Mouse (Mus musculus) neural tube, embryonic 13.5 days (tissue): ENCODE results near the gene Boll. TPM values are rescaled to one million over a fixed set of nuclear protein-coding genes. Genes with fewer than 3 reads are reported as not detected.

Experiments
- ATAC-seq: fragments of 200-750 bp; cut with Nextera tagmentation; 2 replicates; pipeline ENCODE4 v1.8.0; 2017; ENCODE audit warnings: low read depth, mild to moderate bottlenecking, moderate TSS enrichment, moderate library complexity
- H3K27ac ChIP-seq: fragments of 300-500 bp; sonication (generic); replicated peaks from 2 replicates; pipeline ENCODE4 v1.5.1; 2015; ENCODE audit warnings: moderate library complexity, mild to moderate bottlenecking, inconsistent platforms
- H3K27me3 ChIP-seq: fragments of 300-500 bp; sonication (generic); 2 replicates; pipeline ENCODE4 v1.6.1; 2015; ENCODE audit warnings: mild to moderate bottlenecking, inconsistent platforms
- H3K36me3 ChIP-seq: fragments of 300-500 bp; sonication (generic); 2 replicates; pipeline ENCODE4 v1.6.1; 2015; ENCODE audit warnings: mild to moderate bottlenecking, inconsistent platforms
- H3K4me1 ChIP-seq: fragments of 300-500 bp; sonication (generic); replicated peaks from 2 replicates; pipeline ENCODE4 v1.6.1; 2015; ENCODE audit warnings: inconsistent platforms
- H3K4me2 ChIP-seq: fragments of 300-500 bp; sonication (generic); 2 replicates; pipeline ENCODE4 v1.6.1; 2015; ENCODE audit warnings: inconsistent platforms, mild to moderate bottlenecking, moderate library complexity
- H3K4me3 ChIP-seq: fragments of 300-500 bp; sonication (generic); 2 replicates; pipeline ENCODE4 v1.5.1; 2015; ENCODE audit warnings: mild to moderate bottlenecking, inconsistent platforms
- H3K9ac ChIP-seq: fragments of 300-500 bp; sonication (generic); 2 replicates; pipeline ENCODE4 v1.6.1; 2015; ENCODE audit warnings: moderate library complexity, mild to moderate bottlenecking, inconsistent platforms
- H3K9me3 ChIP-seq: fragments of 300-500 bp; sonication (generic); 2 replicates; pipeline ENCODE4 v1.6.1; 2016; ENCODE audit warnings: inconsistent platforms
- WGBS: fragments of 180-500 bp; shearing (Covaris S2); methylation state at CpG from one replicate; pipeline ENCODE4 v1.1.7; 2015; 5-methylcytosine and 5-hydroxymethylcytosine counted together
- polyA plus RNA-seq: library from polyadenylated mRNA; unstranded; fragments of >200 nt; fragmentation: Nextera tagmentation; extraction: Ambion mirVana; gene quantifications from 2 replicates; pipeline ENCODE4 v1.2.1, GENCODE M21; 2015

Gene Boll
- polyA plus RNA-seq, 1 experiment from 2014 or later = 0.49 TPM

DNA sequence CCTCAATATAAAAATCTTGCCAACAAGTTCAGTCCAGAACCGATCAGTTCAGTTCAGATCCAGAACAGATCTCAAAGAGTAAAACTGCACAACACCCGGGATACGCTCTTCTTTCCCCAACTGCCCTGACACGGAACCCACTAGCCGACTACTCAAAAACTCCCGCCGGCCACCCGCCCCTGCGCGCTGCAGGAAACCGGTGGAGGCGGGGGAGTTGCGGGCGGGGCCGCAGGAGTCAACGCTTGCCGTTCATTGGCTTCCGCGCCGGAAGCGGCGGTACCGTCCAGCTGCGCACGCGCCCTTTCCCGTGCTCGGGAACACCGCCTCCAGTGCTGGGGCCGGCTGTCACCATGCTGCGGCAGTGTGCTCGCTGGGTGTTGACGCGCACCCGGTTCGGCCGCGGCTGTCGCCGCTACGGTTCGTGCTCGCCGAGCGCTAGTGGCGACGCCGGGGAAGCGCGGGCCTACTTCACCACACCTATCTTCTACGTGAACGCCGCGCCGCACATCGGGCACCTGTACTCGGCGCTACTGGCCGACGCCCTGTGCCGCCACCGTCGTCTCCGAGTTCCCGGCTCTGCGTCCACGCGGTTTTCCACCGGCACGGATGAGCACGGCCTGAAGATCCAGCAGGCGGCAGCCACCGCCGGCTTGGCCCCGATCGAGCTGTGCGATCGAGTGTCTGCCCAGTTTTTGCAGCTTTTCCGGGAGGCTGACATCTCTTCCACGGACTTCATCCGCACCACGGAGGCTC, 126.2 kb downstream of the Boll start, which contains the start of gene Mars2:
Gene Mars2 (plus strand): TSS at position 288 of the 753 bp plus-strand sequence.
- WGBS = under 1% methylated on average over 81 of the region's 82 CpGs
- H3K9ac ChIP-seq = peak within 1 kb of the TSS; percentile 85
- H3K4me1 ChIP-seq = peaks cover 44% of the 10 kb centered on the region
- H3K27ac ChIP-seq = peak within 1 kb of the TSS; percentile 86
- H3K4me3 ChIP-seq = peak within 1 kb of the TSS; percentile 89
- H3K9me3 ChIP-seq = no peaks in the 10 kb centered on the region
- ATAC-seq = peak; percentile 99
- H3K27me3 ChIP-seq = no peaks in the 10 kb centered on the region
- H3K36me3 ChIP-seq = no peaks in the 10 kb centered on the region
- H3K4me2 ChIP-seq = peak within 1 kb of the TSS; percentile 97

GRCm38 (mm10) chr1:55236487-55236886, 126.8 kb downstream of the Boll start:
- H3K9me3 ChIP-seq = no peaks in the 10 kb centered on the region
- H3K4me1 ChIP-seq = peaks cover 39% of the 10 kb centered on the region
- no peaks in the 10 kb centered on the region for H3K36me3 ChIP-seq
- no peak for ATAC-seq
- H3K4me2 ChIP-seq = peak overlapping the region; percentile 97
- H3K9ac ChIP-seq = 0 out of 2 replicates have a peak overlapping the region, but pooled peaks have one; percentile 26
- no peak overlapping the region for H3K27ac ChIP-seq
- peak overlapping the region; percentile 89 for H3K4me3 ChIP-seq
- no peaks in the 10 kb centered on the region for H3K27me3 ChIP-seq
- 45% methylated on average over 5 of the region's 5 CpGs for WGBS

GRCm38 (mm10) chr1:55234910-55235520, 128.3 kb downstream of the Boll start:
- Histone ChIP-seq H3K4me1 (peaks cover 24% of the 10 kb centered on the region), H3K9me3 (no peaks in the 10 kb centered on the region), H3K27me3 (no peaks in the 10 kb centered on the region), H3K36me3 (no peaks in the 10 kb centered on the region), H3K27ac (no peak overlapping the region), H3K4me2 (no peak overlapping the region), H3K4me3 (no peak overlapping the region), H3K9ac (no peak overlapping the region)
- no peak for ATAC-seq
- WGBS = 62% methylated on average over 16 of the region's 16 CpGs

DNA sequence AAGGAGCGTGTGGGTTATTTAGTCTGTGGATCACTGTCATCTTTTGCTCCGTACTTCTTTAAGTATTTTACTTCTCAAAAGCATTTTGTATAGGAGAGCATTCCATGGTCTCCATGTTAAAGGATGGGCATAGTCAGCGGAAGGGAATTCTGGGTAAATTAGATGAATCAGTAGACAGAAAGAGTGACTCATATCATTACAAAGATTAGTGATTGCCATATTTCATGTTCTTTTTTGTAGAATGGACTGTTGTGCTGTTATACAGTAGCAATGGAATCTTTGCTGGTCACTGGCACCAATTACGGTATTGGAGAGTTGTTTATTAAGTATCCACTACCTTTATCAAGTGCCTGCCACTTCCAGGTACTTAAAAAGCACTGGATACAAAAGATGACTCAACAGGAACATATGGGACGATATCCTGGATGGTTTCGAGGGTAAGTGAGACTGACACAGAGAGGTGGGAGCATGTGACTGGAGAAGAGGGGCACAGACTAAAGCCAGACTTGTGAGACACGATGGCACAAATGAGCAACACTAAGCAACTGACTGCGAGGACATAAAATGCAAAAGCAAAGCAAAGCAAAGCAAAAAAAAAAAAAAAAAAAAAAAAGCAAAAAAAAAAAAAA, 134.9 kb downstream of the Boll start:
- H3K9ac ChIP-seq = no peak overlapping the region
- H3K4me3 ChIP-seq = no peak overlapping the region
- no peaks in the 10 kb centered on the region for H3K9me3 ChIP-seq
- no peak overlapping the region for H3K4me2 ChIP-seq
- H3K27ac ChIP-seq = no peak overlapping the region
- ATAC-seq = no peak
- H3K27me3 ChIP-seq = no peaks in the 10 kb centered on the region
- H3K4me1 ChIP-seq = peaks cover 14% of the 10 kb centered on the region
- WGBS = 87% methylated on average over 8 of the region's 8 CpGs
- no peaks in the 10 kb centered on the region for H3K36me3 ChIP-seq

GRCm38 (mm10) chr1:55227376-55227775, 135.9 kb downstream of the Boll start:
- H3K4me3 ChIP-seq = no peak overlapping the region
- no peaks in the 10 kb centered on the region for H3K27me3 ChIP-seq
- H3K9ac ChIP-seq = no peak overlapping the region
- no peaks in the 10 kb centered on the region for H3K36me3 ChIP-seq
- H3K4me2 ChIP-seq = no peak overlapping the region
- 15% methylated on average over 1 of the region's 1 CpGs for WGBS
- H3K27ac ChIP-seq = no peak overlapping the region
- no peak for ATAC-seq
- H3K9me3 ChIP-seq = no peaks in the 10 kb centered on the region
- peaks cover 23% of the 10 kb centered on the region for H3K4me1 ChIP-seq

DNA sequence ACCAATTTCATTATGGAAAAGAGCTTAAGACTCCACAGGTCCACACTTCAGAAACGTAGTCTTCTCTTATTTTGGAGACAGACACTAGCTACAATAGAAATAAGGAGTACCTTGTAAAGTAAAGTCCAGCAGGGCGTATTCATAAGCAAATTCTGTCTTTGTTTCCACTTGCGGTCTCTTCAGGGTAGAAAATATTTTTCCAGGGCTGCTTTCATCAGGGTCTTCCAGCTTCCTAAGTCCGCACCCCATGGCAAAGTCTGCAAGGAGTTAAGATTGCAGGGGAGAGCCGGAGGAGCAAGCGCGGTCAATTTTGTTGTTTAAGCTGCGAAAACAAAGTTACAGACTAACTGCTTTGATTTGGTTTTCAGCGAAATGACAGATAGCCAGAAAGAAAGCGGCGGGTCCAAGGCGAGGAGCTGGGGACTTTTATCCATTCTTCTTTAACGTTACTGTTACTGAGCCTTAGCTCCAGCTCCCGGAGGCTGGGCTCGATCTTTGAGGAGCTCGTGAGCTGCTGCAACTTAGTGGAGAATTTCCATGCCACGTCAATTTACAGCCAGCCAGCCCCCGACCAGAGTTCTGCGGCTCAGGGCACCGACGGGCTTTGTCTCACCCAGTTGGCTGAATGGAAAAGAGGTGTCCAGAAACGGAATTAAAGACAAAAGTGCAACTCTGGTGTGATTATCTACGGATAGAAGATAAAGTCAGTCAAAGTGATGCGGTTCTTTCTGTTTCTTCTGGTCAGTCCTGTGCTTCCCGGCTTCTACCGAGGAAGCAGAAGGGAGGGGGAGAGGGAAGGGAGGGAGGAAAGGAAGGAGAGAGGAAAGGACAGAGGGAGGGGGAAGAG, 137.0 kb downstream of the Boll start, which contains the start of gene Rftn2:
Gene Rftn2 (minus strand): TSS at position 772 of the 847 bp plus-strand sequence.
- Histone ChIP-seq H3K9ac (peak within 1 kb of the TSS; percentile 67), H3K4me2 (peak within 1 kb of the TSS; percentile 66), H3K27ac (peak within 1 kb of the TSS; percentile 62), H3K27me3 (no peaks in the 10 kb centered on the region), H3K36me3 (no peaks in the 10 kb centered on the region), H3K4me1 (peaks cover 34% of the 10 kb centered on the region), H3K9me3 (no peaks in the 10 kb centered on the region), H3K4me3 (peak within 1 kb of the TSS; percentile 43)
- peak; percentile 56; the same call in 1 of the 2 replicates for ATAC-seq
- 2% methylated on average over 26 of the region's 26 CpGs for WGBS

DNA sequence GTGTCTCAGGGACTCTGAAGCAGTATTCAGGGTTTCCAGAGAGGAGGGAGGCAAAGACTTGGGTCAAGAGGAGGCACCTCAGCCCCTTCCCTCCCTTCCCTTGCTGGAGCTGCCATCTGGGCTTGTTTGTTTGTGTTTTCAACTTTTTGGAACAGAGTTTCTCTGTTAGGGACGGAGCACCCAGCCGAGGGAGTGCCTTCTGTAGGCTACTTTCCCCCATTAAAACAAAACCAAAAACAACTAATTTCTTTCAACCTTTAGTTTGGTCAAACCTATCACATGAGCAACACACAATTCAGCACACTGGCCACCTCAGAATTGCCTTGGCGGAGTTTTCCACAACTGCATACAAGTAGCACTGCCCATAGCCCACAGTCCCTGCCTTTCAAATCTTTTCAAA, 137.9 kb downstream of the Boll start:
- peak overlapping the region; percentile 62 for H3K27ac ChIP-seq
- H3K27me3 ChIP-seq = no peaks in the 10 kb centered on the region
- H3K4me1 ChIP-seq = peaks cover 35% of the 10 kb centered on the region
- peak overlapping the region; percentile 61 for H3K9ac ChIP-seq
- peak overlapping the region; percentile 66 for H3K4me2 ChIP-seq
- H3K9me3 ChIP-seq = no peaks in the 10 kb centered on the region
- H3K36me3 ChIP-seq = no peaks in the 10 kb centered on the region
- H3K4me3 ChIP-seq = peak overlapping the region; percentile 43
- no peak for ATAC-seq
- WGBS = 27% methylated on average over 3 of the region's 3 CpGs

DNA sequence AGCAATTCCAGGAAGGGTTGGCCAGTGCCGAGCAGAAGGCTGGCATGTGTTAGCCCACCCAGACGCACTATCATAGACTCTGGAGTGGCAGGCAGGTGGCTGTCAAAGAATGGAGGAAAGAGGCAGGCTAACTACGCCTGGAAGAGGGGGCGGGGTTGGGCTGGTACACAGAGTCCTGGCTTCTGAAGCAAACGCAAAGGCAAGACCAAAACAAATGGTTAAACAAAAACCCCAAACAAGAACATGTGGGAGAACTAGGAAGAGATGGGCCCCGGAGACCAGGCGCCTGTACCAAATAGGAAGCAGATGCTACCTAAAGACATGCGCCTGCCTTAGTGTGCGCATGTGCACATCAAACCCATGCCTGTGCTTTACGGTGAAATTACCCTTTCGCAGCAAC, 139.2 kb downstream of the Boll start:
- Histone ChIP-seq H3K4me2 (peak overlapping the region; percentile 66), H3K9ac (peak overlapping the region; percentile 27; the same call in 1 of the 2 replicates), H3K4me3 (peak overlapping the region; percentile 43), H3K27me3 (no peaks in the 10 kb centered on the region), H3K9me3 (no peaks in the 10 kb centered on the region), H3K4me1 (peaks cover 35% of the 10 kb centered on the region), H3K27ac (no peak overlapping the region), H3K36me3 (no peaks in the 10 kb centered on the region)
- ATAC-seq = peak; percentile 70
- WGBS = 49% methylated on average over 11 of the region's 11 CpGs

DNA sequence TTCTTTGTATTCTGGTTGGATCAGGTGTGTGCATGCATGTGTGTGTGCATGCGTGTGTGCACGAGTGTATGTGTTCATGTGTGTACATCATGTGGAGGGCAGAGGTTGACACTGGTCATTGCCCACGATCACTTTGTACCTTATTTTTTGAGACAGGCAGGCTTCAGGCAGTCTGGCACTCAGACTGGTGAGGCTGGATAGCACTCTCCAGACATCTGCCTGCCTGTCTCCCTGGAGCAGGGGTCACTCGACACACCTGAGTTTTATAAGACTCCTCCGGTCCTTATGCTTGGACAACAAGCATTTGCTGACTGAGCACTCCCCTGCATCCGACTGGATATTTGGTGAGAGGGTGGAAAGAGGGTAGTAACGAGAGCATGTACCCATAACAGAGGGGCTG, 140.2 kb downstream of the Boll start:
- no peak for ATAC-seq
- no peaks in the 10 kb centered on the region for H3K9me3 ChIP-seq
- H3K4me1 ChIP-seq = peaks cover 35% of the 10 kb centered on the region
- H3K4me2 ChIP-seq = no peak overlapping the region
- H3K4me3 ChIP-seq = no peak overlapping the region
- no peaks in the 10 kb centered on the region for H3K36me3 ChIP-seq
- no peak overlapping the region for H3K9ac ChIP-seq
- no peaks in the 10 kb centered on the region for H3K27me3 ChIP-seq
- H3K27ac ChIP-seq = no peak overlapping the region
- 94% methylated on average over 7 of the region's 7 CpGs for WGBS

DNA sequence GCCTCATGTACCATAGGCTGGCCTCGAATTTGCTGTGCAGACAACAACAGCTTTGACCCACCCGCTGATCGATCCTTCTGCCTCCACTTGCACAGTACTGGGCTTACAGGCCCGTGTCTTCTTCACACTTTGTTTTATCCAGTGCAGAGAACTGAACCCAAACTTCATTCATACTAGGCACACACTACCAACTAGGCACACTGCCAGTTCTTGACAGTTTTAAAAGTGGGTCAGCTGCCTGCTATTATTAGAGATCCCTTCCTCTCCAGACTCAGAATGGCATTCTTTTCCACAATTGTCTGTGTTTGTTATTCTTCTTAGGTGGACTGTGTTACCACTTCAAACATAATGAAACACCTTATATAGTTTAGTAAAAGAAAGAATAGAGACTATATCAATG, 141.9 kb downstream of the Boll start:
- no peaks in the 10 kb centered on the region for H3K9me3 ChIP-seq
- H3K4me1 ChIP-seq = peaks cover 42% of the 10 kb centered on the region
- no peak overlapping the region for H3K4me2 ChIP-seq
- H3K36me3 ChIP-seq = no peaks in the 10 kb centered on the region
- H3K27me3 ChIP-seq = no peaks in the 10 kb centered on the region
- H3K9ac ChIP-seq = no peak overlapping the region
- H3K27ac ChIP-seq = no peak overlapping the region; the same call in 1 of the 2 replicates
- no peak for ATAC-seq
- WGBS = 63% methylated on average over 4 of the region's 4 CpGs
- H3K4me3 ChIP-seq = no peak overlapping the region

DNA sequence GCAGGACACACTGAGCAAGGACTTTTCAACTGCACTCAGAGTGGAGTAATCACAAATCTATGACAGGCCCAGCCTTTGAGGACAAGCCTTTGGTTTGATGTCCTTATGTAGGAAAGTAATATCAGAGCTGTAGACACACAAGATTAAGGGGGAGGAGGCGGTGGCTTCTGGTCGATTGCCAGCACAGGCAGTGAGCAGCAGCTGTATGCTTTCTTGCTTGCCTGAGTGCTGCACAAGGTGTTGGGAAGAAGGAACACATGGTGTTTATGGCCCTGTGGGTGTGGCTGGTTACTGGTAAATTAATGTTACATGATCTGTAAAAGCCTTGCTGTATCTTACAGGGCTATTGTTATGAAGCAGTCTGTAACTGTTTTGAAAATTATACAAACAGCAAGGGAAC, 146.1 kb downstream of the Boll start:
- Histone ChIP-seq H3K4me3 (no peak overlapping the region), H3K27ac (no peak overlapping the region), H3K36me3 (no peaks in the 10 kb centered on the region), H3K9ac (no peak overlapping the region), H3K27me3 (no peaks in the 10 kb centered on the region), H3K4me2 (no peak overlapping the region), H3K9me3 (no peaks in the 10 kb centered on the region), H3K4me1 (peaks cover 18% of the 10 kb centered on the region)
- ATAC-seq = no peak
- WGBS = 64% methylated on average over 2 of the region's 2 CpGs
